Mouse (Mus musculus) MEL-GATA-1-ER (cell line): Measurements from ENCODE around the gene Gm5771.
"Not testable (repeated sequence)": the region's sequence is repeated elsewhere in the genome, so short reads cannot be mapped to it uniquely, and the experiment has no call there.

Source experiments
- DNase-seq: peaks from one replicate; pipeline ENCODE4 v3.0.0-alpha.2; 2012; ENCODE audit warnings: low read depth; ENCODE audit errors: extremely low read depth

The Gm5771 gene

GRCm38 (mm10) chr6:41392056-41392455, at the start of gene Gm5771:
Gene Gm5771, plus strand, starts transcription at chr6:41392356.
- DNase-seq: not testable (repeated sequence)

GRCm38 (mm10) chr6:41353932-41354331, 38.2 kb upstream of the Gm5771 start, which contains the start of gene Try10:
Gene Try10, plus strand, starts transcription at chr6:41354105.
- DNase-seq: no peak

- not testable (repeated sequence) for DNase-seq
Observed at GRCm38 (mm10) chr6:41373772-41374171, 18.4 kb upstream of the Gm5771 start.

GRCm38 (mm10) chr6:41377578-41377977, 14.6 kb upstream of the Gm5771 start, which contains the start of gene Prss3:
Gene Prss3, minus strand, starts transcription at chr6:41377678.
- DNase-seq: not testable (repeated sequence)

GRCm38 (mm10) chr6:41386781-41387180, 5.4 kb upstream of the Gm5771 start:
- no peak for DNase-seq

- DNase-seq: not testable (repeated sequence)
Observed at GRCm38 (mm10) chr6:41391640-41392039, 516 bp upstream of the Gm5771 start.

- not testable (repeated sequence) for DNase-seq
Observed at GRCm38 (mm10) chr6:41442261-41442660, 50.1 kb downstream of the Gm5771 start.

GRCm38 (mm10) chr6:41446045-41446444, 53.9 kb downstream of the Gm5771 start, which contains the start of gene Gm10334:
Gene Gm10334, minus strand, starts transcription at chr6:41446145.
- DNase-seq: not testable (repeated sequence)
